Mouse (Mus musculus): ENCODE results near the gene Col8a2. TPM values are rescaled to one million over a fixed set of nuclear protein-coding genes. Genes with fewer than 3 reads are reported as not detected.

Col8a2 gene
- polyA plus RNA-seq, 1 experiment from 2014 or later, result 9.9 TPM

GRCm38 (mm10) chr4:126319806-126320205, 33.2 kb downstream of the Col8a2 start:
- no peak for DNase-seq (ENCODE audit: low spot score)
- H3K4me2 ChIP-seq (replicated peaks), result peak overlapping the region; percentile 90; the same call in 1 of the 2 replicates
- no peak for ATAC-seq (ENCODE audit: low FRiP score)

GRCm38 (mm10) chr4:126321111-126321853, 34.7 kb downstream of the Col8a2 start, which contains the start of gene Adprhl2:
Gene Adprhl2 (minus strand): TSS chr4:126321703.
- H3K4me1 ChIP-seq (replicated peaks; ENCODE audit: control insufficient read depth, insufficient read depth, low read length), result peaks cover 19% of the 10 kb centered on the region
- peaks cover 22% of the 10 kb centered on the region for H3K36me3 ChIP-seq (replicated peaks; ENCODE audit: control insufficient read depth, insufficient read depth)
- H3K9me3 ChIP-seq (ENCODE audit: control insufficient read depth, low read length), result no peaks in the 10 kb centered on the region
- H3K27ac ChIP-seq, result peak within 1 kb of the TSS; percentile 86
- peak; percentile 91 for ATAC-seq (ENCODE audit: low FRiP score)
- peak within 1 kb of the TSS; percentile 93 for H3K4me3 ChIP-seq (replicated peaks; ENCODE audit: low read length)
- H3K9ac ChIP-seq, result peak within 1 kb of the TSS; percentile 78
- WGBS, result 1% methylated on average over 79 of the region's 80 CpGs
- H3K27me3 ChIP-seq (ENCODE audit: control insufficient read depth, insufficient read depth, low read length), result peaks cover 13% of the 10 kb centered on the region
- peak; percentile 99 for DNase-seq (ENCODE audit: low spot score)
- H3K4me2 ChIP-seq (replicated peaks), result peak within 1 kb of the TSS; percentile 90

More at GRCm38 (mm10) chr4:126319806-126320205, 33.2 kb downstream of the Col8a2 start:
- Histone ChIP-seq H3K4me1 (replicated peaks; ENCODE audit: control insufficient read depth, insufficient read depth, low read length) (peaks cover 9% of the 10 kb centered on the region; the same call in 1 of the 2 replicates), H3K9me3 (ENCODE audit: control insufficient read depth, low read length) (no peaks in the 10 kb centered on the region), H3K27me3 (ENCODE audit: control insufficient read depth, insufficient read depth, low read length) (peaks cover 4% of the 10 kb centered on the region), H3K9ac (no peak overlapping the region), H3K4me3 (replicated peaks; ENCODE audit: low read length) (no peak overlapping the region), H3K27ac (no peak overlapping the region), H3K36me3 (replicated peaks; ENCODE audit: control insufficient read depth, insufficient read depth) (peaks cover 36% of the 10 kb centered on the region)
- WGBS, result 94% methylated on average over 6 of the region's 6 CpGs

- peaks cover 13% of the 10 kb centered on the region for H3K27me3 ChIP-seq (ENCODE audit: control insufficient read depth, insufficient read depth, low read length)
- no peak overlapping the region for H3K27ac ChIP-seq
- peaks cover 19% of the 10 kb centered on the region for H3K4me1 ChIP-seq (replicated peaks; ENCODE audit: control insufficient read depth, insufficient read depth, low read length)
- 58% methylated on average over 28 of the region's 28 CpGs for WGBS
- H3K4me3 ChIP-seq (replicated peaks; ENCODE audit: low read length), result peak overlapping the region; percentile 93
- peaks cover 15% of the 10 kb centered on the region for H3K36me3 ChIP-seq (replicated peaks; ENCODE audit: control insufficient read depth, insufficient read depth)
- peak overlapping the region; percentile 90 for H3K4me2 ChIP-seq (replicated peaks)
- H3K9ac ChIP-seq, result no peak overlapping the region
- no peak for DNase-seq (ENCODE audit: low spot score)
- peak; percentile 31; the same call in 1 of the 2 replicates for ATAC-seq (ENCODE audit: low FRiP score)
- H3K9me3 ChIP-seq (ENCODE audit: control insufficient read depth, low read length), result no peaks in the 10 kb centered on the region
These were observed 35.4 kb downstream of the Col8a2 start for GRCm38 (mm10) chr4:126321854-126322511.

- H3K27me3 ChIP-seq (ENCODE audit: control insufficient read depth, insufficient read depth, low read length), result peaks cover 13% of the 10 kb centered on the region
- DNase-seq (ENCODE audit: low spot score), result no peak
- H3K4me1 ChIP-seq (replicated peaks; ENCODE audit: control insufficient read depth, insufficient read depth, low read length), result peaks cover 19% of the 10 kb centered on the region
- H3K9me3 ChIP-seq (ENCODE audit: control insufficient read depth, low read length), result no peaks in the 10 kb centered on the region
- peaks cover 9% of the 10 kb centered on the region for H3K36me3 ChIP-seq (replicated peaks; ENCODE audit: control insufficient read depth, insufficient read depth)
- no peak overlapping the region for H3K9ac ChIP-seq
- ATAC-seq (ENCODE audit: low FRiP score), result no peak
- no peak overlapping the region for H3K27ac ChIP-seq
- no peak overlapping the region for H3K4me2 ChIP-seq (replicated peaks)
- no peak overlapping the region for H3K4me3 ChIP-seq (replicated peaks; ENCODE audit: low read length)
- WGBS, result 97% methylated on average over 13 of the region's 13 CpGs
These were observed 36.1 kb downstream of the Col8a2 start for GRCm38 (mm10) chr4:126322646-126323045.

- 0 out of 2 replicates have a peak overlapping the region, but pooled peaks have one; percentile 26 for H3K27ac ChIP-seq
- H3K9ac ChIP-seq, result no peak overlapping the region
These were observed 38.3 kb downstream of the Col8a2 start for GRCm38 (mm10) chr4:126324861-126325260.

GRCm38 (mm10) chr4:126325281-126325861, 38.8 kb downstream of the Col8a2 start, which contains the start of gene Tekt2:
Gene Tekt2 (minus strand): TSS chr4:126325688.
- Histone ChIP-seq H3K36me3 (replicated peaks; ENCODE audit: control insufficient read depth, insufficient read depth) (no peaks in the 10 kb centered on the region), H3K4me3 (replicated peaks; ENCODE audit: low read length) (no peak within 1 kb of the TSS; the same call in 1 of the 2 replicates), H3K27me3 (ENCODE audit: control insufficient read depth, insufficient read depth, low read length) (peaks cover 13% of the 10 kb centered on the region), H3K4me1 (replicated peaks; ENCODE audit: control insufficient read depth, insufficient read depth, low read length) (peaks cover 16% of the 10 kb centered on the region), H3K9ac (no peak within 1 kb of the TSS), H3K4me2 (replicated peaks) (peak within 1 kb of the TSS; percentile 36), H3K27ac (0 out of 2 replicates have a peak within 1 kb of the TSS, but pooled peaks have one; percentile 26), H3K9me3 (ENCODE audit: control insufficient read depth, low read length) (no peaks in the 10 kb centered on the region)
- WGBS, result 13% methylated on average over 23 of the region's 23 CpGs
- DNase-seq (ENCODE audit: low spot score) (no peak), ATAC-seq (ENCODE audit: low FRiP score) (no peak)

More at GRCm38 (mm10) chr4:126324861-126325260, 38.3 kb downstream of the Col8a2 start:
- DNase-seq (ENCODE audit: low spot score), result no peak
- Histone ChIP-seq H3K9me3 (ENCODE audit: control insufficient read depth, low read length) (no peaks in the 10 kb centered on the region), H3K4me3 (replicated peaks; ENCODE audit: low read length) (no peak overlapping the region), H3K4me2 (replicated peaks) (peak overlapping the region; percentile 36), H3K36me3 (replicated peaks; ENCODE audit: control insufficient read depth, insufficient read depth) (no peaks in the 10 kb centered on the region), H3K27me3 (ENCODE audit: control insufficient read depth, insufficient read depth, low read length) (peaks cover 13% of the 10 kb centered on the region), H3K4me1 (replicated peaks; ENCODE audit: control insufficient read depth, insufficient read depth, low read length) (peaks cover 19% of the 10 kb centered on the region)
- 27% methylated on average over 13 of the region's 13 CpGs for WGBS
- no peak for ATAC-seq (ENCODE audit: low FRiP score)

GRCm38 (mm10) chr4:126326036-126326435, 39.4 kb downstream of the Col8a2 start:
- Histone ChIP-seq H3K4me1 (replicated peaks; ENCODE audit: control insufficient read depth, insufficient read depth, low read length) (peaks cover 10% of the 10 kb centered on the region; the same call in 1 of the 2 replicates), H3K27ac (no peak overlapping the region), H3K36me3 (replicated peaks; ENCODE audit: control insufficient read depth, insufficient read depth) (no peaks in the 10 kb centered on the region), H3K4me3 (replicated peaks; ENCODE audit: low read length) (no peak overlapping the region), H3K4me2 (replicated peaks) (no peak overlapping the region), H3K9me3 (ENCODE audit: control insufficient read depth, low read length) (no peaks in the 10 kb centered on the region), H3K9ac (no peak overlapping the region), H3K27me3 (ENCODE audit: control insufficient read depth, insufficient read depth, low read length) (peaks cover 13% of the 10 kb centered on the region)
- 20% methylated on average over 6 of the region's 6 CpGs for WGBS
- no peak for ATAC-seq (ENCODE audit: low FRiP score)
- no peak for DNase-seq (ENCODE audit: low spot score)

GRCm38 (mm10) chr4:126330295-126330694, 43.7 kb downstream of the Col8a2 start:
- ATAC-seq (ENCODE audit: low FRiP score) (no peak), DNase-seq (ENCODE audit: low spot score) (no peak)
- Histone ChIP-seq H3K4me2 (replicated peaks) (no peak overlapping the region), H3K4me3 (replicated peaks; ENCODE audit: low read length) (no peak overlapping the region), H3K4me1 (replicated peaks; ENCODE audit: control insufficient read depth, insufficient read depth, low read length) (peaks cover 5% of the 10 kb centered on the region; the same call in 1 of the 2 replicates), H3K9ac (no peak overlapping the region), H3K27ac (no peak overlapping the region), H3K36me3 (replicated peaks; ENCODE audit: control insufficient read depth, insufficient read depth) (no peaks in the 10 kb centered on the region; the same call in 1 of the 2 replicates), H3K27me3 (ENCODE audit: control insufficient read depth, insufficient read depth, low read length) (0 out of 2 replicates have a peak, but pooled peaks cover 4% of the 10 kb centered on the region), H3K9me3 (ENCODE audit: control insufficient read depth, low read length) (no peaks in the 10 kb centered on the region)
- WGBS, result 95% methylated on average over 4 of the region's 4 CpGs

- Histone ChIP-seq H3K4me3 (replicated peaks; ENCODE audit: low read length) (no peak overlapping the region), H3K27me3 (ENCODE audit: control insufficient read depth, insufficient read depth, low read length) (no peaks in the 10 kb centered on the region), H3K4me1 (replicated peaks; ENCODE audit: control insufficient read depth, insufficient read depth, low read length) (no peaks in the 10 kb centered on the region), H3K36me3 (replicated peaks; ENCODE audit: control insufficient read depth, insufficient read depth) (no peaks in the 10 kb centered on the region; the same call in 1 of the 2 replicates), H3K4me2 (replicated peaks) (no peak overlapping the region), H3K9me3 (ENCODE audit: control insufficient read depth, low read length) (no peaks in the 10 kb centered on the region), H3K27ac (no peak overlapping the region), H3K9ac (no peak overlapping the region)
- DNase-seq (ENCODE audit: low spot score) (no peak), ATAC-seq (ENCODE audit: low FRiP score) (no peak)
- 67% methylated on average over 1 of the region's 1 CpGs for WGBS
These were observed 45.2 kb downstream of the Col8a2 start for GRCm38 (mm10) chr4:126331751-126332150.

Measured in hindbrain, embryonic 14.5 days (tissue).